Mouse (Mus musculus) kidney, adult 11 months (tissue): ENCODE measurements around the gene Dctpp1.
A peak's percentile ranks its signal among the peaks of the same experiment; 100 is the strongest.

Experiments used
- DNase-seq: peaks from one replicate; pipeline ENCODE4 v3.0.0; 2022

The Dctpp1 gene

GRCm38 (mm10) chr7:127228615-127229303 lies 31.8 kb downstream of the Dctpp1 start:
- peak; percentile 66 for DNase-seq

GRCm38 (mm10) chr7:127225147-127225995 lies 35.1 kb downstream of the Dctpp1 start:
- DNase-seq, result no peak

GRCm38 (mm10) chr7:127224616-127225015 lies 35.9 kb downstream of the Dctpp1 start:
- DNase-seq, result no peak

GRCm38 (mm10) chr7:127223515-127224478 lies 36.7 kb downstream of the Dctpp1 start:
- DNase-seq, result no peak

GRCm38 (mm10) chr7:127223106-127223505 lies 37.4 kb downstream of the Dctpp1 start:
- DNase-seq, result no peak

- DNase-seq, result no peak
These were observed 40.1 kb downstream of the Dctpp1 start for GRCm38 (mm10) chr7:127220440-127220839.

GRCm38 (mm10) chr7:127218670-127219069 lies 41.8 kb downstream of the Dctpp1 start:
- no peak for DNase-seq

GRCm38 (mm10) chr7:127217901-127218642 lies 42.4 kb downstream of the Dctpp1 start:
- DNase-seq, result no peak

GRCm38 (mm10) chr7:127217475-127217874 lies 43.0 kb downstream of the Dctpp1 start:
- no peak for DNase-seq

GRCm38 (mm10) chr7:127216307-127216706 lies 44.2 kb downstream of the Dctpp1 start:
- DNase-seq, result no peak

- DNase-seq, result peak; percentile 67
These were observed 45.3 kb downstream of the Dctpp1 start for GRCm38 (mm10) chr7:127214981-127215871.

GRCm38 (mm10) chr7:127214521-127214920 lies 46.0 kb downstream of the Dctpp1 start:
- DNase-seq, result no peak

GRCm38 (mm10) chr7:127213930-127214329 lies 46.6 kb downstream of the Dctpp1 start:
- DNase-seq, result no peak

GRCm38 (mm10) chr7:127213485-127213884 lies 47.0 kb downstream of the Dctpp1 start:
- DNase-seq, result no peak

GRCm38 (mm10) chr7:127212432-127213250 lies 47.9 kb downstream of the Dctpp1 start:
- no peak for DNase-seq

- DNase-seq, result no peak
These were observed 49.3 kb downstream of the Dctpp1 start for GRCm38 (mm10) chr7:127211014-127211745.

GRCm38 (mm10) chr7:127210266-127210665 lies 50.2 kb downstream of the Dctpp1 start:
- DNase-seq, result no peak

- DNase-seq, result no peak
These were observed 50.7 kb downstream of the Dctpp1 start for GRCm38 (mm10) chr7:127209851-127210250.
